Mouse (Mus musculus): ENCODE measurements around the gene Slc38a3.

GRCm38 (mm10) chr9:107659551-107659950, 9.8 kb downstream of the Slc38a3 start:
- TF ChIP-seq CTCF (IDR thresholded peaks at IDR 0.05) (no peak), EP300 (IDR thresholded peaks at IDR 0.05) (no peak)
